Mouse (Mus musculus) ES-Bruce4 (cell line): Measurements from ENCODE around the gene Rccd1.

ENCODE experiments used
- CTCF ChIP-seq: IDR thresholded peaks from one replicate; pipeline ENCODE4 v1.8.1; 2011; ENCODE audit warnings: low read depth, low read length
- POLR2A ChIP-seq: IDR thresholded peaks from one replicate; pipeline ENCODE4 v1.8.1; 2011; ENCODE audit warnings: low read length; ENCODE audit not compliant: insufficient read depth

DNA sequence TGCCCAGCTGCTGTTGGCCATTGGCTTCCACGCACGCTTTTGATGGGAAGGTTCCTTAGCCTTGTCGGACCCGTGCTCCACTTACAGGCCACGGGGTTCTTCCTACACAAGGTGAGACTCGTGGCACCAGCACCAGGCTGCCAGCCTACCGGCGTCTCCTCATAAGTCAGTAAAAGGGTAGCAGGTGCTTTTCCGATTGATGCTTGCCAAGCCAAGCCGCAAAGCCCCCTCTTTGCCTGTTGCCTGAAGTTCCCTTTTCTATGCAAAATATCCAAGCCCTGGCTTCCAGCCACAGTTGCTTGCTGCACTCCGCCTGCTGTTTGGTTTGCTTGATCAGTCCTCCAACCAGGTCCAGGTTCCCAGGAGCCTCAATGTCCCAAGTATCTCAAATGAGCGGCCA lies 49.6 kb upstream of the Rccd1 start:
- TF ChIP-seq CTCF (no peak), POLR2A (no peak)
